In the genomic region with DNA sequence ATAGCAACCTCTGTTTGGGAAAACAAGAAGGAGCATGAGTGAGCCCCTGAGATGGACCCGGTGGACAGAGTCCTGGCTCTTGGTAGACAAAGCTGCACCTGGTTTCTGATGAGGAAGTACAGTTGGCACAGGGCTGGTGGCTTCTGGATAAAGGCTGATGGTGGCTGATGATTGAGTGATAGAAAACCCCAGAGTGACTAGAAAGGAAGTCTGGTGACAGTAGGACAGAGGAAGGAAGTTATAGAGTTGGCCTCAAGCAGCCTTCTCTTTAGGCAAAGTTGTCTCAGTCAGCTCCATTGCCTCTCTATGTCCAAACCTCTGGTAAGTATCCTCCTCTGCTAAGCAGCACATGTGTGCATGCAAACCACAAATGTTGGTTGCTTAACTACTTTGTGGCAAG, we compare ENCODE assay signal across 31 mouse cellular contexts. TPM values are rescaled to one million over a fixed set of nuclear protein-coding genes. Genes with fewer than 3 reads are reported as not detected.
"Had no signal": no experiment of that assay in that cellular context is flagged by ENCODE, and none has a peak within 500 bp of the region (broad histone marks: within the 10 kb centered on the region; RNA-seq: fewer than 3 reads in every experiment).

No protein-coding gene starts in this region.

- H3K4me1 ChIP-seq: liver, embryonic 13.5 days had no signal

- H3K4me3 ChIP-seq: limb, embryonic 12.5 days; limb, embryonic 15.5 days; liver, embryonic 13.5 days had no signal

- H3K27ac ChIP-seq: limb, embryonic 12.5 days; limb, embryonic 15.5 days; liver, embryonic 13.5 days had no signal

- DNase-seq: kidney, adult 18-20 months; kidney, adult 9 months; kidney, postnatal 14 days; kidney, postnatal 4 days; layer of hippocampus, adult 9-11 months; layer of hippocampus, postnatal 36 days; left cerebral cortex, postnatal 4 days; liver, embryonic 13.5 days; lung, adult 2 months; lung, postnatal 14 days; lung, postnatal 4 days; midbrain, embryonic 14.5 days; right cerebral cortex, adult 18-20 months; right cerebral cortex, postnatal 14 days; right cerebral cortex, postnatal 4 days; thymus, adult 18-20 months; thymus, postnatal 36 days had no signal

- H3K36me3 ChIP-seq: limb, embryonic 12.5 days; limb, embryonic 15.5 days; liver, embryonic 13.5 days had no signal

RNA-seq across cellular contexts. Expression of a gene that starts 1.5 kb away (rescaled TPM):
- total RNA-seq: layer of hippocampus, adult 18-20 months; layer of hippocampus, postnatal 36 days; left cerebral cortex, postnatal 14 days; megakaryocyte-erythroid progenitor cell, adult 5-6 weeks; midbrain, postnatal 0 days had no signal
- polyA plus RNA-seq: kidney, embryonic 16.5 days; limb, embryonic 12.5 days; liver, embryonic 13.5 days; liver, embryonic 16.5 days; midbrain, embryonic 11.5 days; midbrain, embryonic 14.5 days; neural tube, embryonic 11.5 days; neural tube, embryonic 14.5 days; spleen, adult 2 months; stomach, embryonic 16.5 days; urinary bladder, adult 2 months had no signal
